Comparison of ENCODE assay signal across 20 mouse cellular contexts in the genomic region with DNA sequence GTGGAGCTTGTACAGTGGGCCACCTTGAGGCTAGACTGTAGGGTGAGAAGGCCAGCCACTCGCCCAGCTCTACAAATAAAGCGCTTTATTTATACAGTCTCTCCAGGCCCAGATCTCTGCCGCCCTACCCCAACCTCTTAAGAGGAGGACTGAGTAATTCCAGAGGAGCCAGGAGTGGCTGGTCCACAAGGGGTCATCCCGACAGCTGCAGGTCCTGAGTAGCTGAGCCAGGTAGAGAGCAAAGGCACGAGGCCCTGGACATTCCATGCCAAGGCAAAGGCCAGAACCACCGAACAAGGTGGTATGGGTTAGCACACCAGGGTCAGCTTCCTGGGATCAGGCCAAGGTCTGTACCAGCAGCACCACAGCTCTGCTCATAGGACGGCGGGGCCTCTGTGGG. TPM values are rescaled to one million over a fixed set of nuclear protein-coding genes. Genes with fewer than 3 reads are reported as not detected.
DNase-seq lines count a peak whose midpoint lies in the region; ATAC-seq lines count a peak whose summit lies in the region.
"Had no signal": no experiment of that assay in that cellular context is flagged by ENCODE, and none has a peak within 500 bp of the region (broad histone marks: within the 10 kb centered on the region; RNA-seq: fewer than 3 reads in every experiment).

No protein-coding gene starts in this region.

- DNase-seq in heart, adult 11 months: peak; percentile 91
- no peak for DNase-seq in heart, postnatal 36 days
- DNase-seq in lung, adult 18-20 months: peak; percentile 59 to 72
- DNase-seq in lung, postnatal 14 days: no peak
- DNase-seq in lung, postnatal 25 days (ENCODE audit: low spot score): peak; percentile 57
- no peak for DNase-seq in thymus, postnatal 25 days
- DNase-seq: adrenal gland, adult 8-10 months; cerebellum, adult 2 months; cerebellum, postnatal 14 days; gastrocnemius, postnatal 25 days; heart, adult 2 months; kidney, postnatal 36 days; layer of hippocampus, postnatal 36 days; liver; lung, embryonic 14.5 days; retina, postnatal 1 day; right cerebral cortex, postnatal 14 days had no signal

- intact Hi-C loops in heart, postnatal 36 days (cut with DNase I): no loop called here

- no peak for ATAC-seq in monocyte, adult 5-6 weeks (replicated peaks; ENCODE audit: insufficient number of reproducible peaks, low FRiP score, low TSS enrichment, poor library complexity, severe bottlenecking)
- ATAC-seq: forebrain, embryonic 14.5 days; intestine, postnatal 0 days had no signal

RNA-seq across cellular contexts. Expression of a gene that starts 5.9 kb away (rescaled TPM):
- 10 to 100 TPM; 31.7 to 36.7 TPM for total RNA-seq in heart, postnatal 36 days (2021)
- total RNA-seq in monocyte, adult 5-6 weeks (2017): 41.3 to 96.6 TPM (median 44.9 TPM) in 3 replicates

RNA-seq across cellular contexts. Expression of a gene that starts 9.8 kb away (rescaled TPM):
- total RNA-seq in heart, postnatal 36 days (2021): 1 to 10 TPM; 4.6 to 7.1 TPM
- 101 to 175 TPM (median 138 TPM) in 3 replicates for total RNA-seq in monocyte, adult 5-6 weeks (2017)

RNA-seq across cellular contexts. Expression of a gene that starts 24.3 kb away (rescaled TPM):
- total RNA-seq in heart, postnatal 36 days (2021): 10 to 100 TPM; 16.1 to 18.4 TPM
- 3.3 to 10.5 TPM (median 7.3 TPM) in 3 replicates for total RNA-seq in monocyte, adult 5-6 weeks (2017)

RNA-seq across cellular contexts. Expression of a gene that starts 36.9 kb away (rescaled TPM):
- total RNA-seq in heart, postnatal 36 days (2021): 1 to 10 TPM; 5.1 to 6.1 TPM
- total RNA-seq in monocyte, adult 5-6 weeks (2017): 8.6 to 12.9 TPM (median 12.2 TPM) in 3 replicates

RNA-seq across cellular contexts. Expression of a gene that starts 49.6 kb away (rescaled TPM):
- total RNA-seq in heart, postnatal 36 days (2021): 10 to 100 TPM; 91.0 to 99.1 TPM
- total RNA-seq in monocyte, adult 5-6 weeks (2017): 22.5 to 54.3 TPM (median 43.5 TPM) in 3 replicates

Comparison
In these comparisons a context has a peak if more than half of its experiments do, and no peak if none do; other contexts are left out.
1. DNase-seq: peak in heart, adult 11 months (single experiment), lung, adult 18-20 months (2 of 2) and lung, postnatal 25 days (single experiment); none in heart, postnatal 36 days (0 of 2), lung, postnatal 14 days (single experiment) and thymus, postnatal 25 days (single experiment).
2. RNA of a gene that starts 9.8 kb away (total RNA-seq): 101 to 175 TPM in monocyte, adult 5-6 weeks; 4.6 to 7.1 TPM in heart, postnatal 36 days; every median in the first group is over 10 times any median in the second.